Mouse (Mus musculus) heart, adult 2 months (tissue): ENCODE data around the gene Gpr142.

Experiments used
- CTCF ChIP-seq: fragments of 200-600 bp; IDR thresholded peaks from 2 replicates; pipeline ENCODE4 v1.8.1; 2022; ENCODE audit warnings: antibody characterized with exemption, mild to moderate bottlenecking, moderate library complexity
- POLR2A ChIP-seq: fragments of 200-500 bp; IDR thresholded peaks from 2 replicates; pipeline ENCODE4 v1.6.1; 2011; ENCODE audit warnings: mild to moderate bottlenecking, low read depth, low read length, control low read depth; ENCODE audit not compliant: insufficient read depth

DNA sequence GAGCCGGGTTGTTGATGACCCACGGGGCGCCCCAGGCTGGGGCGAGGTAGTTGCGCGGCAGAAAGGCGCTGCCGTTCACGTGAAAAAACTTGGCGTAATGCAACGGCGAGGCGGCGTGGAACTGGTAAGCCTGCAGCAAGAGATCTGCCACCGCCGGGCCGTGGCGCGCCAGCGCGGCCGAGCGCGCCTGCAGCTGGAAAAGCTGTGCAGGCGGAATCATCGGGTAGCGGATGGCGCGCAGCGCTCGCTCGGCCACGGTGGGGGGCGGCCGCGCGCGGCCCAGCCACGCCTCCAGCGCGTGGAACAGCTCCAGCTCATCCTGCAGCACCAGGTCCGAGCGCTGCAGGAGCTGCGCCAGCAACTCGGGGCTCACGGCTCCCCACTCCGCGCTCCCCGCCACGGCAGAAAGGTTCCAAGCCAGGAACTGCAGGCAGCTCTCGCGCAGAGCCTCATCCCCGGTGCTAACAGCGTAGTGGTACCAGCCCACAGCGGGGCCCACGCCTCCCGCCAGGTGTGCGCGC is 6.8 kb upstream of the Gpr142 start:
- TF ChIP-seq CTCF (no peak), POLR2A (no peak)
